Mouse (Mus musculus): ENCODE data around the gene Lhx4.

GRCm38 (mm10) chr1:155675570-155675969 lies 75.9 kb downstream of the Lhx4 start:
- TF ChIP-seq CTCF (IDR thresholded peaks at IDR 0.05; ENCODE audit: low read depth, low read length) (no peak), POLR2A (IDR thresholded peaks at IDR 0.05; ENCODE audit: extremely low read depth, insufficient read depth, low read length) (no peak)

All from liver, adult 2 months (tissue).